Mouse (Mus musculus): ENCODE data around the gene Ttc3.

DNA sequence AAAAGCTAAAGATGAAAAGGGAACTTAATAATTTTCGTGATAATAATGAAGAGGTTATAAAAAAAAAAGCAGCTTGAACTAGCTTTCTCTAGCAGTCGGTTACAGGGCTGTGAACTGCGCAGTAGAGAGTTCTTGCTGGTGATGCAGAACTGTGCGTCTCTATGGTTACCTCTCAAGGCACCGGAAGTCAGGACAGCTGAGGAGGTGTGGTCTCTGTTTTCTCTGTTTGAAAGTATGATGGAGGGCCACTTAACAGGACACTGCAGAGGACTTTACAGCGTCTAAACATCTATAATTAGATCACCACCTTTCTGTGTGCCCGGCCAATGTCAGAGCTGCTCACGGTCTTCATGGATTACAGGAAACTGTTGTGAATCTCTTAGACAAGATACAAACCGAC, 16.0 kb upstream of the Ttc3 start:
- no peak for TF ChIP-seq CTCF (IDR thresholded peaks at IDR 0.05; ENCODE audit: low read depth)
- no peak for TF ChIP-seq EP300 (IDR thresholded peaks at IDR 0.05; ENCODE audit: low read depth)
